Mouse (Mus musculus) embryonic facial prominence, embryonic 12.5 days (tissue): Measurements from ENCODE around the gene Olfr1154. TPM values are rescaled to one million over a fixed set of nuclear protein-coding genes. Genes with fewer than 3 reads are reported as not detected.

Source experiments
- ATAC-seq: fragments of 200-750 bp; cut with Nextera tagmentation; 2 replicates; pipeline ENCODE4 v1.8.0; 2017; ENCODE audit not compliant: insufficient number of reproducible peaks, insufficient read depth, low FRiP score, low TSS enrichment
- H3K27ac ChIP-seq: fragments of 300-500 bp; sonication (generic); 2 replicates; pipeline ENCODE4 v1.5.1; 2016; ENCODE audit warnings: mild to moderate bottlenecking
- H3K27me3 ChIP-seq: fragments of 300-500 bp; sonication (generic); 2 replicates; pipeline ENCODE4 v1.6.1; 2016; ENCODE audit warnings: mild to moderate bottlenecking, moderate library complexity
- H3K36me3 ChIP-seq: fragments of 300-500 bp; sonication (generic); 2 replicates; pipeline ENCODE4 v1.6.1; 2016; ENCODE audit warnings: mild to moderate bottlenecking
- H3K4me1 ChIP-seq: fragments of 300-500 bp; sonication (generic); 2 replicates; pipeline ENCODE4 v1.6.1; 2016
- H3K4me2 ChIP-seq: fragments of 300-500 bp; sonication (generic); replicated peaks from 2 replicates; pipeline ENCODE4 v1.6.1; 2016; ENCODE audit warnings: mild to moderate bottlenecking, moderate library complexity
- H3K4me3 ChIP-seq: fragments of 300-500 bp; sonication (generic); 2 replicates; pipeline ENCODE4 v1.5.1; 2016; ENCODE audit warnings: mild to moderate bottlenecking
- H3K9ac ChIP-seq: fragments of 300-500 bp; sonication (generic); 2 replicates; pipeline ENCODE4 v1.6.1; 2016; ENCODE audit warnings: mild to moderate bottlenecking, moderate library complexity
- H3K9me3 ChIP-seq: fragments of 300-500 bp; sonication (generic); 2 replicates; pipeline ENCODE4 v1.6.1; 2016; ENCODE audit warnings: mild to moderate bottlenecking, moderate library complexity
- WGBS: fragments of 180-500 bp; shearing (Covaris S2); methylation state at CpG from one replicate; pipeline ENCODE4 v1.1.7; 2016; 5-methylcytosine and 5-hydroxymethylcytosine counted together
- polyA plus RNA-seq: library from polyadenylated mRNA; unstranded; fragments of >200 nt; fragmentation: Nextera tagmentation; extraction: Ambion mirVana; gene quantifications from 2 replicates; pipeline ENCODE4 v1.2.1, GENCODE M21; 2016

Olfr1154 gene
- not detected in 2 replicates for polyA plus RNA-seq

DNA sequence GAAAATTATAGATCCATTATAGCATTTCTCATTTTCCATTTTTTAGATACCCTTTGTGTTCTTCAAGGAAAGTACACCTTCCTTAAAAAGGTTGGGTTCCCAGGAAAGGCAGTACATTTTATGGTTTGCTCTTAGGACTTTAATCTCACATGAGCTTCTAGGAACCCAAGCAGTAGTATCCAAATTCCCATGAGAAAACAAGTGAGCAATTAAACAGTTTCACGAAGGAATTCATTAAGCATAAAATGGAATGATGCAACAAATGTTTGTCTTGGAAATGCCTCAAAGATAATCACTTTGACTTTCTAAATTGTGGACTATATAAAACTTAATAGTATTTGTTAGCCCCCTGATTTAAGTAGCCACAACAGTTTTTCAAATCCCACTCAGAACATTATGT lies at the start of gene Olfr1154:
Olfr1154 (minus strand) TSS at position 101 of the 400 bp plus-strand sequence.
- Histone ChIP-seq H3K27ac (no peak within 1 kb of the TSS), H3K4me3 (no peak within 1 kb of the TSS), H3K9ac (no peak within 1 kb of the TSS), H3K9me3 (no peaks in the 10 kb centered on the region), H3K36me3 (no peaks in the 10 kb centered on the region), H3K27me3 (no peaks in the 10 kb centered on the region), H3K4me1 (no peaks in the 10 kb centered on the region), H3K4me2 (no peak within 1 kb of the TSS)
- 80% methylated on average over 1 of the region's 1 CpGs for WGBS
- ATAC-seq: no peak

DNA sequence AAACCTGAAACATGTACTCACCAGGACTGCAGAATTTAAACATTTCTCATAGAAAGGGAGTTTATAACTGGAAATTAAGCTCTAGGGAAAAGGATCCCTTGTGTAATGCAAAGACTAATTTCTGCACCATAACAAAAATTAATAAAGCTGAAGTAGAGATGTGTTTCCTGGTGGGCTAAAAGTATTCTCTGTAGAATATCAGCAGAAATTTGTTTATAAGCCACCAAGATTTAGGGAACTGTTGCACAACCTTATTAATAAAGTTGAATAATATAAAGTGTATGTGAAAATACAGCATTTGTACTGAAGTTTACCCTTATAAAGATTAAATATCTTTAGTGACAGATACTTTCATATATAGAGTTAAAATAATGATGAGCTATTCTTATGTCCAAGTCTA lies 48.0 kb upstream of the Olfr1154 start, which contains the start of gene Olfr1156:
Olfr1156 (minus strand) TSS at position 101 of the 400 bp plus-strand sequence.
- Histone ChIP-seq H3K27ac (no peak within 1 kb of the TSS), H3K27me3 (no peaks in the 10 kb centered on the region), H3K9ac (no peak within 1 kb of the TSS), H3K36me3 (no peaks in the 10 kb centered on the region), H3K4me2 (no peak within 1 kb of the TSS), H3K4me3 (no peak within 1 kb of the TSS), H3K9me3 (no peaks in the 10 kb centered on the region), H3K4me1 (no peaks in the 10 kb centered on the region)
- no peak for ATAC-seq

DNA sequence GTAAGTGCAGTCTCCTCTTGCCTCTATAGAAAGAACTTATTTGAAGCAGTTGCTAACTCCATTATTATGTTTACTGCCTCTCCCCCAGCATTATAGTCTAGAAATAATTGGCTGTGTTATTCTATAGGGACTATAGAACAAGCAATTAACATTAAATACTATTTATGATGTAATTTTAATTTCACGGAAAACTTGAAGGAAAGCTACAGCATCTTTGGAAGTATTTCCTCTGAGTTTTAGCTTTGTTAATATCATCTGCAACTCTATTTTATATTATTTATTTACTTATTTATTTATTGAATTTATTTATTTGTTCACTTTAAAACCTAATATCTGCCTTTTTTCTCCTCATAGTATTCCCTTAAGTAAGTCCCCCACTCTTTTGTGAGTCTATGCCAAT lies 40.1 kb upstream of the Olfr1154 start, which contains the start of gene Olfr1155:
Olfr1155 (minus strand) TSS at position 101 of the 400 bp plus-strand sequence.
- H3K27ac ChIP-seq: no peak within 1 kb of the TSS
- no peaks in the 10 kb centered on the region for H3K27me3 ChIP-seq
- no peak within 1 kb of the TSS for H3K4me3 ChIP-seq
- no peaks in the 10 kb centered on the region for H3K4me1 ChIP-seq
- H3K9me3 ChIP-seq: no peaks in the 10 kb centered on the region
- no peak for ATAC-seq
- no peak within 1 kb of the TSS for H3K9ac ChIP-seq
- H3K4me2 ChIP-seq: no peak within 1 kb of the TSS
- WGBS: 94% methylated on average over 1 of the region's 1 CpGs
- H3K36me3 ChIP-seq: no peaks in the 10 kb centered on the region

DNA sequence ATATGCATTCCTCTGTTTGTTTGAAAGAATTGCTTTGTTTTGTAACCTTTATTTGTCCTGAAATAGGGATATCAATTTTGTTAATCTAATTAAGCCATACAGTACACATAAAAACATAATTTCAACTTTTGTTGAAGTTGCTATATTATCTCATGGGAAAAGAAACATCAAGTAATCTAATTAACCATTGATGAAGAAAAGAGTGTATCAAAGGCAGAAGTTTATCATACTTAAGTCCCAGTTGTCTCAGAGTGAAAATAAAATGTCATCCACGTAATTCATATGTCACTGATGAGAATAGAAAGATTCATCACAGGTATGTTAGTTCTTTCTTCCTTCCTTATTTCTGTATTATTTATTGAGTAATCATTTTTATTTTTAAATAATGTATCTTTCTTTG lies 10.3 kb downstream of the Olfr1154 start, which contains the start of gene Olfr1153:
Olfr1153 (plus strand) TSS at position 301 of the 400 bp plus-strand sequence.
- Histone ChIP-seq H3K27ac (no peak within 1 kb of the TSS), H3K4me2 (no peak within 1 kb of the TSS), H3K27me3 (no peaks in the 10 kb centered on the region), H3K4me1 (no peaks in the 10 kb centered on the region), H3K4me3 (no peak within 1 kb of the TSS), H3K9me3 (no peaks in the 10 kb centered on the region), H3K36me3 (no peaks in the 10 kb centered on the region), H3K9ac (no peak within 1 kb of the TSS)
- no peak for ATAC-seq
- WGBS: 71% methylated on average over 1 of the region's 1 CpGs

DNA sequence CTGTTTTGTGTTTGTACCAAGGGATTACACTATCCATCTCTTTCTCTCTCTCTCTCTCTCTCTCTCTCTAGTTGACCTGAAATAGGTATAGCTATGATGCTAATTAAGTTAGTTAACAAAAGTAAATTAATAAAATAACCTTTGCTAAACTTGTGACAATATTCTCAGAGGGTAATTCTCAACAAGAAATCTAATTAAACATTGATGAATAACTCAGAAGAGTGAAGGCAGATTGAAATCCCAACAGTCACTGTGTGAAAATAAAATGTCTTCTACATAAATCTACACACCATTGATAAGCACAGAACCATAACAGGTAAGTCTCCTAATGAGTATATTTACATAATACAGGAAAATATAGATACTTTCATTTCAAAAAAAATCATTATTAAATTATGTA lies 38.8 kb downstream of the Olfr1154 start, which contains the start of gene Olfr1152:
Olfr1152 (plus strand) TSS at position 301 of the 400 bp plus-strand sequence.
- no peak within 1 kb of the TSS for H3K4me2 ChIP-seq
- no peaks in the 10 kb centered on the region for H3K27me3 ChIP-seq
- H3K4me1 ChIP-seq: no peaks in the 10 kb centered on the region
- H3K9me3 ChIP-seq: 0 out of 2 replicates have a peak, but pooled peaks cover 3% of the 10 kb centered on the region
- H3K4me3 ChIP-seq: no peak within 1 kb of the TSS
- no peak for ATAC-seq
- H3K9ac ChIP-seq: no peak within 1 kb of the TSS
- no peak within 1 kb of the TSS for H3K27ac ChIP-seq
- H3K36me3 ChIP-seq: no peaks in the 10 kb centered on the region

DNA sequence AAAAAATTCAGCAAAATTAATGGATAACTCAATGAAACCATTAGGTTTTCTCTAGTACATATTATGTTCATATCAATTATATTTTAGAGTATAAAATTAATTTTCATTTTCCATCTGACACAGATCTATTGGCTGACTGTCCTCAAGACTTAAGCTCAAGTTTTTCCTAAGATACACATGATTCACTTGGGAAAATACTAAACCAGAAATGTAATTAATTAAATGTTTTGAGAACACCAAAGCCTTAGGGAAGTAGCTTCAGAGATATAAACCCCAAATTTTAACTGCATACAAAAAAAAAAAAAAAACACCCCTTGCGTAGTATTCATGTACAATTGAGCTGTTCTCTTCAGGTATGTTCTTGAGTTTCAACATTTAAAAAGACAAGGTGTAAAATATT lies 49.4 kb downstream of the Olfr1154 start, which contains the start of gene Olfr1151:
Olfr1151 (plus strand) TSS at position 301 of the 400 bp plus-strand sequence.
- Histone ChIP-seq H3K4me2 (no peak within 1 kb of the TSS), H3K9ac (no peak within 1 kb of the TSS), H3K9me3 (no peaks in the 10 kb centered on the region), H3K27me3 (no peaks in the 10 kb centered on the region), H3K27ac (no peak within 1 kb of the TSS), H3K4me3 (no peak within 1 kb of the TSS), H3K4me1 (no peaks in the 10 kb centered on the region), H3K36me3 (no peaks in the 10 kb centered on the region)
- no peak for ATAC-seq
- 84% methylated on average over 1 of the region's 1 CpGs for WGBS

Other genes starting within 250 kb of the Olfr1154 start
- gene Olfr1134, start 246.7 kb downstream of the Olfr1154 start, polyA plus RNA-seq: not detected in 2 replicates
- not detected in 2 replicates for gene Olfr1135, start 231.5 kb downstream of the Olfr1154 start, polyA plus RNA-seq
- not detected in 2 replicates for gene Olfr1136, start 211.2 kb downstream of the Olfr1154 start, polyA plus RNA-seq
- gene Olfr1137, start 192.0 kb downstream of the Olfr1154 start, polyA plus RNA-seq: not detected in 2 replicates
- not detected in 2 replicates for gene Olfr1138, start 165.2 kb downstream of the Olfr1154 start, polyA plus RNA-seq
- gene Olfr1140, start 161.4 kb downstream of the Olfr1154 start, polyA plus RNA-seq: not detected in 2 replicates
- not detected in 2 replicates for gene Olfr1141, start 151.2 kb downstream of the Olfr1154 start, polyA plus RNA-seq
- gene Olfr152, start 125.7 kb downstream of the Olfr1154 start, polyA plus RNA-seq: not detected in 2 replicates
- not detected in 2 replicates for gene Olfr1143, start 104.6 kb downstream of the Olfr1154 start, polyA plus RNA-seq
- not detected in 2 replicates for gene Olfr1145, start 95.3 kb downstream of the Olfr1154 start, polyA plus RNA-seq
- gene Olfr1148, start 74.6 kb downstream of the Olfr1154 start, polyA plus RNA-seq: not detected in 2 replicates
- gene Olfr1150-ps1, start 61.2 kb downstream of the Olfr1154 start, polyA plus RNA-seq: not detected in 2 replicates
- gene Olfr1151, start 49.3 kb downstream of the Olfr1154 start, polyA plus RNA-seq: not detected in 2 replicates
- 0.03 TPM in 1 of 2 replicates, not detected in the other for gene Olfr1152, start 38.7 kb downstream of the Olfr1154 start, polyA plus RNA-seq
- not detected in 2 replicates for gene Olfr1153, start 10.2 kb downstream of the Olfr1154 start, polyA plus RNA-seq
- gene Olfr1155, start 40.0 kb upstream of the Olfr1154 start, polyA plus RNA-seq: not detected in 2 replicates
- not detected in 2 replicates for gene Olfr1156, start 47.9 kb upstream of the Olfr1154 start, polyA plus RNA-seq
- not detected in 2 replicates for gene Olfr1157, start 63.1 kb upstream of the Olfr1154 start, polyA plus RNA-seq
- not detected in 2 replicates for gene Olfr74, start 69.5 kb upstream of the Olfr1154 start, polyA plus RNA-seq
- gene Olfr1158, start 84.9 kb upstream of the Olfr1154 start, polyA plus RNA-seq: not detected in 2 replicates
- gene Olfr1160, start 103.1 kb upstream of the Olfr1154 start, polyA plus RNA-seq: not detected in 2 replicates
- gene Olfr1161, start 117.6 kb upstream of the Olfr1154 start, polyA plus RNA-seq: not detected in 2 replicates
- gene Olfr73, start 132.5 kb upstream of the Olfr1154 start, polyA plus RNA-seq: not detected in 2 replicates
- gene Olfr1162, start 146.0 kb upstream of the Olfr1154 start, polyA plus RNA-seq: not detected in 2 replicates
- not detected in 2 replicates for gene Olfr1163, start 166.7 kb upstream of the Olfr1154 start, polyA plus RNA-seq
- gene Olfr1164, start 188.8 kb upstream of the Olfr1154 start, polyA plus RNA-seq: not detected in 2 replicates
- not detected in 2 replicates for gene Olfr1166, start 223.1 kb upstream of the Olfr1154 start, polyA plus RNA-seq